Mouse (Mus musculus): Measurements from ENCODE around the gene Wbp4.

Wbp4 gene

GRCm38 (mm10) chr14:79507846-79508245 lies 26.5 kb upstream of the Wbp4 start:
- DNase-seq (ENCODE audit: low read depth), result no peak

- DNase-seq (ENCODE audit: low read depth), result no peak
These were observed 24.9 kb upstream of the Wbp4 start for GRCm38 (mm10) chr14:79506207-79506606.

GRCm38 (mm10) chr14:79504246-79505006 lies 23.1 kb upstream of the Wbp4 start:
- no peak for DNase-seq (ENCODE audit: low read depth)

- peak; percentile 64 for DNase-seq (ENCODE audit: low read depth)
These were observed 22.2 kb upstream of the Wbp4 start for GRCm38 (mm10) chr14:79503371-79504075.

GRCm38 (mm10) chr14:79500756-79501155 lies 19.4 kb upstream of the Wbp4 start:
- no peak for DNase-seq (ENCODE audit: low read depth)

GRCm38 (mm10) chr14:79499326-79499725 lies 18.0 kb upstream of the Wbp4 start:
- DNase-seq (ENCODE audit: low read depth), result peak; percentile 51

- DNase-seq (ENCODE audit: low read depth), result no peak
These were observed 13.0 kb upstream of the Wbp4 start for GRCm38 (mm10) chr14:79494349-79494748.

GRCm38 (mm10) chr14:79490246-79490645 lies 8.9 kb upstream of the Wbp4 start:
- DNase-seq (ENCODE audit: low read depth), result no peak

GRCm38 (mm10) chr14:79489150-79489549 lies 7.8 kb upstream of the Wbp4 start:
- no peak for DNase-seq (ENCODE audit: low read depth)

GRCm38 (mm10) chr14:79488531-79488930 lies 7.2 kb upstream of the Wbp4 start:
- no peak for DNase-seq (ENCODE audit: low read depth)

GRCm38 (mm10) chr14:79486993-79487731 lies 5.8 kb upstream of the Wbp4 start:
- DNase-seq (ENCODE audit: low read depth), result peak; percentile 52

GRCm38 (mm10) chr14:79486617-79486992 lies 5.3 kb upstream of the Wbp4 start:
- no peak for DNase-seq (ENCODE audit: low read depth)

GRCm38 (mm10) chr14:79483611-79484120 lies 2.3 kb upstream of the Wbp4 start:
- DNase-seq (ENCODE audit: low read depth), result no peak

GRCm38 (mm10) chr14:79482747-79483355 lies 1.5 kb upstream of the Wbp4 start:
- DNase-seq (ENCODE audit: low read depth), result peak; percentile 44

GRCm38 (mm10) chr14:79482251-79482661 lies 936 bp upstream of the Wbp4 start:
- peak; percentile 41 for DNase-seq (ENCODE audit: low read depth)

GRCm38 (mm10) chr14:79480624-79481338 lies 539 bp downstream of the Wbp4 start, which contains the start of gene Elf1:
Gene Elf1, plus strand, starts transcription at chr14:79481194.
- peak; percentile 91 for DNase-seq (ENCODE audit: low read depth)

- DNase-seq (ENCODE audit: low read depth), result no peak
These were observed 7.9 kb downstream of the Wbp4 start for GRCm38 (mm10) chr14:79473384-79473783.

GRCm38 (mm10) chr14:79467621-79468020 lies 13.7 kb downstream of the Wbp4 start:
- peak; percentile 53 for DNase-seq (ENCODE audit: low read depth)

GRCm38 (mm10) chr14:79465623-79466022 lies 15.7 kb downstream of the Wbp4 start:
- no peak for DNase-seq (ENCODE audit: low read depth)

GRCm38 (mm10) chr14:79460988-79461387 lies 20.3 kb downstream of the Wbp4 start:
- no peak for DNase-seq (ENCODE audit: low read depth)

- no peak for DNase-seq (ENCODE audit: low read depth)
These were observed 20.9 kb downstream of the Wbp4 start for GRCm38 (mm10) chr14:79460401-79460800.

Data from naive thymus-derived CD4-positive, alpha-beta T cell, adult 2 months (primary cell).